ENCODE assay signal across 8 mouse cellular contexts in the genomic region with DNA sequence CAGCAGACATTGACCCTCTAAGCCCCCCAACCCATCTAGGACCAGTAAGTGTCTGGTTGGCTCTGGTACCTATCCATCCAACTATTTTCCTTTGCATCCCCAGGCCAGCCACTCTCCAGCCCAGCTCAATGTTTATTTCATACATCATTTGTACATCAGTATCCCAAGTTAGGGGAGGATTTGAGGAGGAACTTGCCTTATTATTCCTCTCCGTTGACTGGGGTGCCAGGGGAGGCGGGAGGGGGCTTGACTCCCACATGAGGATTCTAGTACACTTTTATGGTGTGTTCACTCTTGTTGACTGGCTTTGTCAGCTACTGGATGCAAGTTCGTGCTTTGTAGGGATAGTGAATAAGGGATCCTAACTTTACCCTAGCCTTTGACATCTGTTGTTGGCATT. TPM values are rescaled to one million over a fixed set of nuclear protein-coding genes. Genes with fewer than 3 reads are reported as not detected.
DNase-seq lines count a peak whose midpoint lies in the region; ATAC-seq and TF ChIP-seq lines count a peak whose summit lies in the region.

No protein-coding gene starts in this region.

- peak overlapping the region; percentile 100 for H3K9ac ChIP-seq in forebrain, embryonic 12.5 days
- peak overlapping the region; percentile 97 for H3K9ac ChIP-seq in liver, embryonic 13.5 days

- TF ChIP-seq CTCF in E14TG2a.4 (conservative IDR thresholded peaks at IDR 0.05; ENCODE audit: low read length), result no peak

- H3K4me3 ChIP-seq in heart, embryonic 10.5 days, result peak overlapping the region; percentile 99
- H3K4me3 ChIP-seq in E14TG2a.4 (replicated peaks; ENCODE audit: low read length), result peak overlapping the region; percentile 83
- H3K4me3 ChIP-seq in forebrain, embryonic 12.5 days (replicated peaks), result peak overlapping the region; percentile 100
- peak overlapping the region; percentile 94 for H3K4me3 ChIP-seq in liver, embryonic 13.5 days (replicated peaks)

- no peak overlapping the region; the same call in 1 of the 2 replicates for H3K27ac ChIP-seq in heart, embryonic 10.5 days
- H3K27ac ChIP-seq in forebrain, embryonic 12.5 days, result peak overlapping the region; percentile 89; the same call in 1 of the 2 replicates
- peak overlapping the region; percentile 6; the same call in 1 of the 2 replicates for H3K27ac ChIP-seq in liver, embryonic 13.5 days

- H3K4me2 ChIP-seq in forebrain, embryonic 12.5 days, result peak overlapping the region; percentile 92
- peak overlapping the region; percentile 94 for H3K4me2 ChIP-seq in liver, embryonic 13.5 days

- no peak for ATAC-seq in forebrain, embryonic 12.5 days (ENCODE audit: low FRiP score)
- ATAC-seq in liver, embryonic 13.5 days (ENCODE audit: low read depth), result no peak

- peaks cover 44% of the 10 kb centered on the region for H3K4me1 ChIP-seq in heart, embryonic 10.5 days
- H3K4me1 ChIP-seq in E14TG2a.4 (replicated peaks; ENCODE audit: low read depth, low read length), result peaks cover 76% of the 10 kb centered on the region
- H3K4me1 ChIP-seq in forebrain, embryonic 12.5 days, result peaks cover 47% of the 10 kb centered on the region
- H3K4me1 ChIP-seq in liver, embryonic 13.5 days (replicated peaks), result peaks cover 59% of the 10 kb centered on the region

- no peaks in the 10 kb centered on the region for H3K27me3 ChIP-seq in heart, embryonic 10.5 days (ENCODE audit: insufficient read depth, poor library complexity, severe bottlenecking)
- no peaks in the 10 kb centered on the region for H3K27me3 ChIP-seq in E14TG2a.4 (ENCODE audit: insufficient read depth, low read length)
- H3K27me3 ChIP-seq in forebrain, embryonic 12.5 days, result no peaks in the 10 kb centered on the region
- no peaks in the 10 kb centered on the region for H3K27me3 ChIP-seq in liver, embryonic 13.5 days

- 83% methylated on average over 3 of the region's 3 CpGs for WGBS in heart, embryonic 10.5 days
- WGBS in forebrain, embryonic 12.5 days, result 71% methylated on average over 3 of the region's 3 CpGs
- 71% methylated on average over 3 of the region's 3 CpGs for WGBS in liver, embryonic 13.5 days (ENCODE audit: insufficient replicate concordance)

- H3K9me3 ChIP-seq in heart, embryonic 10.5 days, result no peaks in the 10 kb centered on the region
- H3K9me3 ChIP-seq in E14TG2a.4 (ENCODE audit: low read length), result no peaks in the 10 kb centered on the region
- no peaks in the 10 kb centered on the region for H3K9me3 ChIP-seq in forebrain, embryonic 12.5 days
- H3K9me3 ChIP-seq in liver, embryonic 13.5 days (replicated peaks), result no peaks in the 10 kb centered on the region

- H3K36me3 ChIP-seq in heart, embryonic 10.5 days, result 0 out of 2 replicates have a peak, but pooled peaks cover 2% of the 10 kb centered on the region
- H3K36me3 ChIP-seq in E14TG2a.4 (ENCODE audit: insufficient read depth, low read length), result peaks cover 51% of the 10 kb centered on the region
- peaks cover 6% of the 10 kb centered on the region; the same call in 1 of the 2 replicates for H3K36me3 ChIP-seq in forebrain, embryonic 12.5 days (replicated peaks)
- no peaks in the 10 kb centered on the region; the same call in 1 of the 2 replicates for H3K36me3 ChIP-seq in liver, embryonic 13.5 days

- no peak for DNase-seq in heart, embryonic 10.5 days (ENCODE audit: low spot score)
- no peak for DNase-seq in heart, adult 8-10 months (ENCODE audit: low spot score)
- no peak for DNase-seq in liver, embryonic 13.5 days
- no peak for DNase-seq in frontal cortex, postnatal 10 days (ENCODE audit: low spot score in 2 of 2)
- DNase-seq in ovary, postnatal 14 days (ENCODE audit: low spot score), result no peak
- DNase-seq in thymus, postnatal 25 days, result no peak

RNA-seq across cellular contexts. Expression of a gene that starts 6.6 kb away (rescaled TPM):
- 8.0 and 10.8 TPM in 2 replicates for polyA plus RNA-seq in heart, embryonic 10.5 days (2016; fragmentation: Nextera tagmentation; extraction: Ambion mirVana)
- total RNA-seq in heart, adult 8-10 months (2022), result 10 to 100 TPM; 25.5 to 37.3 (median 27.2) TPM
- 18.7 TPM in 2 replicates for polyA plus RNA-seq in forebrain, embryonic 12.5 days (2016; fragmentation: Nextera tagmentation; extraction: Ambion mirVana)
- polyA plus RNA-seq in liver, embryonic 13.5 days (2015; fragmentation: Nextera tagmentation; extraction: Ambion mirVana), result 3.3 and 3.7 TPM in 2 replicates

RNA-seq across cellular contexts. Expression of a gene that starts 9.4 kb away (rescaled TPM):
- 50.6 and 56.6 TPM in 2 replicates for polyA plus RNA-seq in heart, embryonic 10.5 days (2016; fragmentation: Nextera tagmentation; extraction: Ambion mirVana)
- total RNA-seq in heart, adult 8-10 months (2022), result 10 to 100 TPM; 15.0 to 18.3 (median 16.2) TPM
- polyA plus RNA-seq in forebrain, embryonic 12.5 days (2016; fragmentation: Nextera tagmentation; extraction: Ambion mirVana), result 61.6 and 62.1 TPM in 2 replicates
- 45.7 and 46.1 TPM in 2 replicates for polyA plus RNA-seq in liver, embryonic 13.5 days (2015; fragmentation: Nextera tagmentation; extraction: Ambion mirVana)

RNA-seq across cellular contexts. Expression of a gene that starts 21.3 kb away (rescaled TPM):
- polyA plus RNA-seq in heart, embryonic 10.5 days (2016; fragmentation: Nextera tagmentation; extraction: Ambion mirVana), result 0.28 and 2.3 TPM in 2 replicates
- not detected for total RNA-seq in heart, adult 8-10 months (2022)
- polyA plus RNA-seq in forebrain, embryonic 12.5 days (2016; fragmentation: Nextera tagmentation; extraction: Ambion mirVana), result 0.38 and 0.47 TPM in 2 replicates
- polyA plus RNA-seq in liver, embryonic 13.5 days (2015; fragmentation: Nextera tagmentation; extraction: Ambion mirVana), result 0.96 and 1.2 TPM in 2 replicates

RNA-seq across cellular contexts. Expression of a gene that starts 21.6 kb away (rescaled TPM):
- polyA plus RNA-seq in heart, embryonic 10.5 days (2016; fragmentation: Nextera tagmentation; extraction: Ambion mirVana), result 287 and 294 TPM in 2 replicates
- total RNA-seq in heart, adult 8-10 months (2022), result 100 to 1,000 TPM; 243 to 256 (median 246) TPM
- polyA plus RNA-seq in forebrain, embryonic 12.5 days (2016; fragmentation: Nextera tagmentation; extraction: Ambion mirVana), result 411 and 417 TPM in 2 replicates
- 139 and 159 TPM in 2 replicates for polyA plus RNA-seq in liver, embryonic 13.5 days (2015; fragmentation: Nextera tagmentation; extraction: Ambion mirVana)

RNA-seq across cellular contexts. Expression of a gene that starts 34.8 kb away (rescaled TPM):
- 0.04 and 0.25 TPM in 2 replicates for polyA plus RNA-seq in heart, embryonic 10.5 days (2016; fragmentation: Nextera tagmentation; extraction: Ambion mirVana)
- total RNA-seq in heart, adult 8-10 months (2022), result not detected
- 0.09 TPM in 2 replicates for polyA plus RNA-seq in forebrain, embryonic 12.5 days (2016; fragmentation: Nextera tagmentation; extraction: Ambion mirVana)
- polyA plus RNA-seq in liver, embryonic 13.5 days (2015; fragmentation: Nextera tagmentation; extraction: Ambion mirVana), result 0.12 and 0.16 TPM in 2 replicates
